Mouse (Mus musculus): ENCODE measurements around the gene D1Pas1.

DNA sequence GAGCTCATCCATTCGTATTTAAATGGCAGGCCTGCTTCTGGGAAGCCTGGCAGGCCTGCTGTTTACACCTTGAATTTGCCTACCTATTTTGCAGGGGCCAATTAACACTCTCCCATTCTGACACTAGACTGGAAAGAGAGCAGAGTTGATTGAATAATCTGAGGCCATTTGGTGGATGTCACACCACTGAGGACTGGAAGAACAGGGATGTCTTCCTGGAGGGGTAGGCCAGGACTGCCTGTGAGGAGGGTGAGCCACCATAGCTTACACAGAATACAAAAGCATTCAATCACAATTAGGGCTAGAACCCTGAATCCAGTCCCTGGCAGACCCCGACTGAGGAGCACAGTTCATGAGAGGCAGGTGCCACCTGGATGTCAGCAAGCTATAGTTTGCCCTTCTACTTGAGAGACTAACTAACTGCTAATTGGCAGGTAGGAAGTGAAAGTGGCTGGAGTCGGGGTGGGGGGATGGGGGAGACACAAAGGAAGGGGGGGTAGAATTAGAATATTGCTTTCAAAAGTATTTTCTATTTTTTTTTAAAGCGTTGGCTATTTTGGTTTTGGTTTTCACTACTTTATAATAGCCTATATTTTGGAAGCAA, 9.8 kb downstream of the D1Pas1 start:
- no peak for TF ChIP-seq CTCF (IDR thresholded peaks at IDR 0.05; ENCODE audit: low read depth, low read length)
- TF ChIP-seq POLR2A (IDR thresholded peaks at IDR 0.05; ENCODE audit: insufficient read depth, low read length), result no peak

Data from ES-Bruce4 (cell line).